Mouse (Mus musculus) intestine, embryonic 16.5 days (tissue): ENCODE results near the gene Phlda2. TPM values are rescaled to one million over a fixed set of nuclear protein-coding genes. Genes with fewer than 3 reads are reported as not detected.

Experiments used
- ATAC-seq: fragments of 200-750 bp; cut with Nextera tagmentation; 2 replicates; pipeline ENCODE4 v1.8.0; 2017; ENCODE audit warnings: moderate TSS enrichment, moderate library complexity
- H3K27ac ChIP-seq: fragments of 300-500 bp; sonication (generic); 2 replicates; pipeline ENCODE4 v1.5.1; 2014; ENCODE audit warnings: mild to moderate bottlenecking, low read length
- H3K27me3 ChIP-seq: fragments of 300-500 bp; sonication (generic); replicated peaks from 2 replicates; pipeline ENCODE4 v1.6.1; 2014; ENCODE audit warnings: low read length, control low read depth, mixed read lengths; ENCODE audit not compliant: control insufficient read depth, insufficient read depth
- H3K36me3 ChIP-seq: fragments of 300-500 bp; sonication (generic); 2 replicates; pipeline ENCODE4 v1.6.1; 2014; ENCODE audit warnings: low read length, control low read depth; ENCODE audit not compliant: control insufficient read depth, insufficient read depth
- H3K4me1 ChIP-seq: fragments of 300-500 bp; sonication (generic); 2 replicates; pipeline ENCODE4 v1.6.1; 2014; ENCODE audit warnings: low read length, control low read depth, mixed read lengths; ENCODE audit not compliant: control insufficient read depth, insufficient read depth
- H3K4me2 ChIP-seq: fragments of 300-500 bp; sonication (generic); 2 replicates; pipeline ENCODE4 v1.6.1; 2014; ENCODE audit warnings: low read depth, low read length, control low read depth
- H3K4me3 ChIP-seq: fragments of 300-500 bp; sonication (generic); 2 replicates; pipeline ENCODE4 v1.5.1; 2014; ENCODE audit warnings: mild to moderate bottlenecking, low read length
- H3K9ac ChIP-seq: fragments of 300-500 bp; sonication (generic); 2 replicates; pipeline ENCODE4 v1.6.1; 2014; ENCODE audit warnings: low read depth, low read length
- H3K9me3 ChIP-seq: fragments of 300-500 bp; sonication (generic); 2 replicates; pipeline ENCODE4 v1.6.1; 2016; ENCODE audit warnings: low read length, control low read depth; ENCODE audit not compliant: control insufficient read depth
- WGBS: fragments of 180-500 bp; shearing (Covaris S2); extraction: QIAGEN DNeasy Blood & Tissue Kit; methylation state at CpG from one replicate; pipeline ENCODE4 v1.1.7; 2014; 5-methylcytosine and 5-hydroxymethylcytosine counted together
- polyA plus RNA-seq: library from polyadenylated mRNA; unstranded; fragments of >200 nt; fragmentation: Nextera tagmentation; extraction: Ambion mirVana; gene quantifications from 2 replicates; pipeline ENCODE4 v1.2.1, GENCODE M21; 2015

Phlda2 gene
- polyA plus RNA-seq, 1 experiment from 2014 or later = 16.1 TPM

DNA sequence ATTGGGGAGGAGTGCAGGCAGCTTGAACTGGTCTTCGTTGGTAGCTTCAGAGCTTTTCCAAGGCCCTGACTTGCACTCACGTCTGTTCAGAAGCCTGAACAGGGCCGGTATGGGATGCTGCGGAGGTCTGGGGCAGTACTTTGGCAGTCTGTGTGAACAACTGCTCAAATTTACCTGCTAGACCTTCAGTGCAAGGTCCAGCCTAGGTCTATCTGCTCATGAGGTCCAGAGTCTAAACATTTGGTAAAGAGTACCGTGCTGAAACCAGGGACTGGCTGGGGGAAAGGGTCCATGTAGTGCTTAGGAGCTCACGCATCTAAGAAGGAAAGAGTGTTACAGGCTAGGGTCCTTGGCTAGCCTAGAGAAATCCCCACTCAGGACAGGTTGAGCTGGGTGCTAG lies 13.2 kb downstream of the Phlda2 start:
- H3K9ac ChIP-seq = no peak overlapping the region
- no peaks in the 10 kb centered on the region for H3K9me3 ChIP-seq
- no peaks in the 10 kb centered on the region for H3K27me3 ChIP-seq
- ATAC-seq = no peak; the same call in 1 of the 2 replicates
- H3K4me2 ChIP-seq = no peak overlapping the region
- H3K36me3 ChIP-seq = no peaks in the 10 kb centered on the region
- H3K4me3 ChIP-seq = no peak overlapping the region
- H3K4me1 ChIP-seq = no peaks in the 10 kb centered on the region
- WGBS = 75% methylated on average over 6 of the region's 6 CpGs
- H3K27ac ChIP-seq = no peak overlapping the region

DNA sequence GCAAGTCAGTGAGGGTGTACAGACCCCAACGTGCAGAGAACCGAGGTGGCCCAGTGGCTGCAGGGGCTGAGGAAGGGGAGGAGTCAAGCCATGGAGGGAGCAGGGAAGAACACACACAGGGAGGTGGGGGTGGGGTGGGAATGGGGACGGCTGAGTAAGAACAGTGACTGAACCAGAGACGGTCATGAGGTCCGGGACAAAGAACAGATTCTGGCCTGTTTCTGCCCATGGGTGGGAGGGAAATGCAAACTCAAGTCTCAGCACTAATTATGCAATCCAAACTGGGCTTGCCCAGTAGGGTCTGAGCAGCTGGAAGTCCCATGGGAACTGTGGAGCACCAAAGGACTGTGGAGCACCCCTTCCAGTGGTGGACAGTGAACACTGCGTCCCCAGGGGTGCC lies 20.4 kb downstream of the Phlda2 start:
- H3K27ac ChIP-seq = no peak overlapping the region
- H3K4me1 ChIP-seq = 0 out of 2 replicates have a peak, but pooled peaks cover 5% of the 10 kb centered on the region
- peak; percentile 10; the same call in 1 of the 2 replicates for ATAC-seq
- 11% methylated on average over 6 of the region's 6 CpGs for WGBS
- no peaks in the 10 kb centered on the region for H3K27me3 ChIP-seq
- H3K36me3 ChIP-seq = no peaks in the 10 kb centered on the region
- H3K4me3 ChIP-seq = no peak overlapping the region
- no peak overlapping the region for H3K4me2 ChIP-seq
- H3K9ac ChIP-seq = no peak overlapping the region
- H3K9me3 ChIP-seq = no peaks in the 10 kb centered on the region

DNA sequence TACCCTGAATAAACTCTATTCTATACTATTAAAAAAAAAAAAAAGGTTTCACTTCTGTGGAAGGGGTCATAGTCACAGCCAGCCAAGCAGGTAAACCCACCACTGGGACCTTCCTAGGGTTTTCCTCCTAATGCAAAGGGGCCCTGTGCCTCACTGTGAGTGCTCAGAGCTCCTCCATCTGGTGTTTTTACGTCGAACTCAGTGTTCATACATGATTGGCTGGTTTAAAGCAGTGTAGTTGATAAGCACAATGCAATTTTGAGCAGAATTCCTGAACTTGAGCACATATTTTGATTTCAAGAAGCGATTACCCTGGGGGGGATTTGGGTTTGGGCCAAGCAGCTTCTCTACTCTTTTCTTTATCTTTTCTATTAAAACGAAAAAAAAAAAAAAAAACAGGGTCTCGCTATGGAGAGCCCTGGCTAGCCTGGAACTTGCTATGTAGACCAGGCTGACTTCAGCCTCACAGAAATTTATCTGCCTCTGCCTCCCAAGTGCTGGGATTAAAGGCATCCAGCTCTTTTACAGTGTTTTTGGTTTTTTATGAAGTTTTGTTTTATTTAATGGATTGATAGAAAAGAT lies 21.1 kb downstream of the Phlda2 start:
- H3K4me2 ChIP-seq = no peak overlapping the region
- H3K9ac ChIP-seq = no peak overlapping the region
- H3K9me3 ChIP-seq = no peaks in the 10 kb centered on the region
- no peak overlapping the region for H3K27ac ChIP-seq
- no peaks in the 10 kb centered on the region for H3K36me3 ChIP-seq
- H3K4me1 ChIP-seq = 0 out of 2 replicates have a peak, but pooled peaks cover 5% of the 10 kb centered on the region
- ATAC-seq = no peak
- 54% methylated on average over 5 of the region's 5 CpGs for WGBS
- H3K27me3 ChIP-seq = no peaks in the 10 kb centered on the region
- H3K4me3 ChIP-seq = no peak overlapping the region

DNA sequence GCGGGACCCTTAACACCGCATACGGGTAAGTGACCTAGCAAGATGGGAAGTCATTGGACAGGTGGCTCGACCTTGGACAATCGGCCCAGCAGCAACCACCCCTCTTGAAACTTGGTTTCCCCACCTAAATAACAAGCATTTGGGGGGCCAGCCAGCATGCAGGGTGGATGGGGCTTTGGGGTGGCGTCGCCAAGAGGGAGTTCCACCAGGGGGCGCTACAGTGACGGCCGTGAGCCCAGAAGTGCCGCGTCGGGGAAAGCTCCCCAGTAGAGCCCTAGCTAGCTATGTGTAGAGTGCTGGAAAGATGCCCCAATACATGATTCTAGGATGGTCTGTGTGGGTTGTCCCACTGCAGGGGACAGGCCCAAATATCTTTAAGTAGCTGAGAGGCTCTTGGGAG lies 22.5 kb downstream of the Phlda2 start:
- no peaks in the 10 kb centered on the region for H3K36me3 ChIP-seq
- H3K4me3 ChIP-seq = no peak overlapping the region
- H3K4me2 ChIP-seq = no peak overlapping the region
- no peak overlapping the region for H3K27ac ChIP-seq
- no peak for ATAC-seq
- H3K9me3 ChIP-seq = no peaks in the 10 kb centered on the region
- no peak overlapping the region for H3K9ac ChIP-seq
- H3K4me1 ChIP-seq = peaks cover 16% of the 10 kb centered on the region; the same call in 1 of the 2 replicates
- 34% methylated on average over 13 of the region's 13 CpGs for WGBS
- no peaks in the 10 kb centered on the region for H3K27me3 ChIP-seq

DNA sequence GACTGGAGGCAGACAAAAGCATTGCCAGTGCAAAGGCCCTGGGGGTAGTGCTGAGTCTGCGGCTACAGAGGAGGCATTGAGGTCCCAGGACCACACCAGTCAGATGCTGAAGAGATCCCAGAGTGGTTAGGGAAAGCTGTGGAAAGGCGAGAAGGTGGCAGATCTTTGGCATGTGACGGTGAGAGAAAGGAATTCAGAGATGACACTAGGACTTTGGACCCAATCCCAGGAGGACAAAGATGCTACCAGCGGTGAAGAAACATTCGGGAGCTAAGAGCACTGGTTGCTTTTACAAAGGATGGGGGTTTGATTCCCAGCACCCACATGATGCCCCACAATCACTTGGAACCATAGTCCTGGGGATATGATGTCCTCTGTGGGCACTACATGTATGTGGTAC lies 25.1 kb downstream of the Phlda2 start:
- H3K9ac ChIP-seq = no peak overlapping the region
- no peaks in the 10 kb centered on the region for H3K9me3 ChIP-seq
- WGBS = 80% methylated on average over 5 of the region's 5 CpGs
- no peak overlapping the region for H3K27ac ChIP-seq
- H3K4me3 ChIP-seq = no peak overlapping the region
- H3K4me1 ChIP-seq = peaks cover 18% of the 10 kb centered on the region; the same call in 1 of the 2 replicates
- no peaks in the 10 kb centered on the region for H3K27me3 ChIP-seq
- no peaks in the 10 kb centered on the region for H3K36me3 ChIP-seq
- no peak for ATAC-seq
- no peak overlapping the region for H3K4me2 ChIP-seq

DNA sequence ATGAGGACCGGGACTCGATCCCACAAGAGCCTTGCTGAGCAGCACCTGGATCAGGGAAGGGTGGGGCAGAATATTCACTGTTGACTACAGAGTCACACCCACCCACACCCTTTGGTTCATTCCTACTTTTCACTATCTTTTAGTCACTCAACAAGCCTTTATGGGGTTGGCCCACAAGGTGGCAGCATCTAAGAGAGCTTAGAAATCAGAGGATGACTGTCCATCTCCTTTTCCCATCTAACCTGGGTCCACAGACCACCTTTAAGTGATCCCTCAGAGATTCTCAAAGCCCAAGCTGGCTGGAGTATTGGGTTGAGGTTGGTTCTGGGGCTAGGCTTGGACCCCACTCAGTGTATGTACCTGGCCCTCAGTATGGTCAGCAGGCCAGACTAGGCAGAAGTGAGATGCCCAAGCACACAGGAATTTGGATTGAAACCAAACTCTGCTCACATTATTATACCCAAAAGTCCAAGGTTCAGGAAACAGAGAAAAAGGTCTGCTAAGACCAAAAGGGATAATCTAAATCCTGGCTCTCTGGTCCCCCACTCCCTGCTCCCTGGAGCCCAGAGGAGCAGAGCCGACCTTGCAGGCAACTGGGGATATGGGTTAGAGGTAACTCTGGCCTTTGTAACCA lies 26.1 kb downstream of the Phlda2 start:
- Histone ChIP-seq H3K9me3 (no peaks in the 10 kb centered on the region), H3K27ac (no peak overlapping the region), H3K4me3 (no peak overlapping the region), H3K36me3 (no peaks in the 10 kb centered on the region), H3K4me2 (no peak overlapping the region), H3K4me1 (peaks cover 13% of the 10 kb centered on the region; the same call in 1 of the 2 replicates), H3K9ac (no peak overlapping the region), H3K27me3 (no peaks in the 10 kb centered on the region)
- no peak for ATAC-seq
- 69% methylated on average over 3 of the region's 3 CpGs for WGBS

DNA sequence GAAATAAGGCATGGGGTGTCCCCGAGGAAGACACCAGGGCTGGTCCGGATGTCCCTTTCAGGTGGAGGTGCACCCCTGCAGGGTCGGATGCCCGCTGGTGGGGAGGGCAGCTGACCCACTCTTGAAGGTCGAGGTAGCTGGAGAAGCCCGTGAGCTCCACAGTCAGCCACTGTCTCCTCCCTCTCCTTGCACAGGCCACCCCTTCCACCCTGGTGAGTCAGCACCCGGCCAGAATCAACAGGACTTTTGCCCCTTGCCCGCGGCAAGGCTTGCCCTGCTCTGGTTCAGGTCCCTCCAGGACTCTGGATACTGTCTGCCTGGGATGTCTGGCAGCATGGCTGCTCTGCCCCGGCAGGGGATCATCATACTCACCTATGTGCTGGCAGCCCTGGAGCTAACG lies 27.1 kb downstream of the Phlda2 start:
- Histone ChIP-seq H3K4me2 (no peak overlapping the region), H3K9ac (peak overlapping the region; percentile 32; the same call in 1 of the 2 replicates), H3K27me3 (no peaks in the 10 kb centered on the region), H3K4me3 (no peak overlapping the region), H3K27ac (peak overlapping the region; percentile 47), H3K36me3 (no peaks in the 10 kb centered on the region), H3K9me3 (no peaks in the 10 kb centered on the region), H3K4me1 (peaks cover 13% of the 10 kb centered on the region; the same call in 1 of the 2 replicates)
- ATAC-seq = peak; percentile 56
- 51% methylated on average over 11 of the region's 11 CpGs for WGBS

DNA sequence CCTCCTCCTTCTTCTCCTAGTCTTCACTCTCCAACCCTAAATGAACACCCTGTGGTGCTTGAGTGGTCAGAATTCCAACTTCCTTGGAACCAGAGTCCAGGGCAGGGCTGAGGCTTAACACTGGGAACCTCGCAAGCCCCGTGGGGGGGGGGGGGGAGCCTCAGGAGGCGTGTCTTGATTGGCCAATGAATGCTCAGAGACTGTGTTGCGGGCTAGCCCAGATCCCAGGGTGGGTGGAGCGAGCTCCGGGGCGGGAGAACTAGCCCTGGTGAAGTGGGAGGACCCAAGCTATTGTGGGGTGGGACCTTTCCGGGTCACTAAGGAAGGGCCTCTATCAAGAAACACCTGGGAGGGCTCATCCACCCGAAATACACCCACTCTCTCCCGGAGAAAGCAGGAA lies 28.1 kb downstream of the Phlda2 start:
- peaks cover 13% of the 10 kb centered on the region; the same call in 1 of the 2 replicates for H3K4me1 ChIP-seq
- H3K27me3 ChIP-seq = no peaks in the 10 kb centered on the region
- 38% methylated on average over 10 of the region's 10 CpGs for WGBS
- H3K9ac ChIP-seq = no peak overlapping the region; the same call in 1 of the 2 replicates
- H3K27ac ChIP-seq = peak overlapping the region; percentile 36; the same call in 1 of the 2 replicates
- no peak overlapping the region for H3K4me3 ChIP-seq
- H3K4me2 ChIP-seq = 0 out of 2 replicates have a peak overlapping the region, but pooled peaks have one; percentile 45
- H3K36me3 ChIP-seq = no peaks in the 10 kb centered on the region
- no peaks in the 10 kb centered on the region for H3K9me3 ChIP-seq
- ATAC-seq = peak; percentile 55

DNA sequence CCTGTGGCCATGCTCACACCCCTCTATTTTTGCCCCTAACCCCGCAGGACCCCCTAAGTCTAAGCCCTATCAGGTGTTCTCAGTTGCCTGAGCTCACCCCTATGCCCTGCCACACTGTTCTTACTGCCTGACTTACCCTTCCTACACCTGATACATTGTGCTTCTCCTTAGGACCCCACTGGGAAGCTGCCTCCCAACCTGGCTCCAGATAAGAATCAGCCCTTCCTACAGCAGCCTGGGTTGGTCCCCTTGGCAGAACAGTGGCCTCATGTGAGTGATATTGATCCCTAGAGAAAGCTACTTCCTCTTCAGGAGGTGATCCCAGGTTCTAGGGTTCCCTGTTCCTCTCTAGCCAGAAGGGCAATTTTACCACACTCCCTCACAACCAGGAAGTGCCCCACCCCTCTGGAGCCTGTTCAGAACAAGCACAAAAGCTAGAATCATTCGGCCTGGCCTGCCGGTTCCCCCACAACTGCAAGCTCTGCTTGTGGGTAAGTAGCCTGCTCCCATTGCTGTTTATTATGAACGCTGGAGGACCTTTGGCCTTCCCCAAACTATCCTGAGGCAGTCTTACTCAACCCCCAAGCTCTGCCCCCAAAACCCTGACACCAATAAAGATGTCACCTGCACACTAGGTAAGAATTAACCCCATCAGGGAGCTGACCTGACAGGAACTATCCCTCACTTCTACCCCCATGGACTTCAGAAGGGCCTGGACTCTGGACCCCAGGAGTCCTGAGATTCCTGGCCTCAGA lies 29.4 kb downstream of the Phlda2 start, which contains the start of gene Slc22a18:
Gene Slc22a18, plus strand, starts transcription at position 390 of the 755 bp plus-strand sequence.
- H3K27me3 ChIP-seq = no peaks in the 10 kb centered on the region
- peak within 1 kb of the TSS; percentile 57 for H3K9ac ChIP-seq
- peaks cover 13% of the 10 kb centered on the region; the same call in 1 of the 2 replicates for H3K4me1 ChIP-seq
- peak; percentile 72 for ATAC-seq
- H3K36me3 ChIP-seq = no peaks in the 10 kb centered on the region
- H3K4me2 ChIP-seq = peak within 1 kb of the TSS; percentile 45
- H3K9me3 ChIP-seq = no peaks in the 10 kb centered on the region
- peak within 1 kb of the TSS; percentile 39 for H3K4me3 ChIP-seq
- H3K27ac ChIP-seq = peak within 1 kb of the TSS; percentile 62
- WGBS = 26% methylated on average over 4 of the region's 4 CpGs
